Mouse (Mus musculus) lung, embryonic 16.5 days (tissue): ENCODE data around the gene Efcab11. TPM values are rescaled to one million over a fixed set of nuclear protein-coding genes. Genes with fewer than 3 reads are reported as not detected.
A peak's percentile ranks its signal among the peaks of the same experiment; 100 is the strongest.

Source experiments
- ATAC-seq: fragments of 200-750 bp; cut with Nextera tagmentation; 2 replicates; pipeline ENCODE4 v1.8.0; 2017; ENCODE audit warnings: low read depth, mild to moderate bottlenecking, moderate library complexity
- H3K27ac ChIP-seq: fragments of 300-500 bp; sonication (generic); 2 replicates; pipeline ENCODE4 v1.5.1; 2014; ENCODE audit warnings: mild to moderate bottlenecking, control low read depth, low read length
- H3K27me3 ChIP-seq: fragments of 300-500 bp; sonication (generic); 2 replicates; pipeline ENCODE4 v1.6.1; 2014; ENCODE audit warnings: low read depth, low read length, mixed read lengths; ENCODE audit not compliant: control insufficient read depth, insufficient read depth
- H3K36me3 ChIP-seq: fragments of 300-500 bp; sonication (generic); 2 replicates; pipeline ENCODE4 v1.6.1; 2014; ENCODE audit warnings: low read length; ENCODE audit not compliant: control insufficient read depth, insufficient read depth
- H3K4me1 ChIP-seq: fragments of 300-500 bp; sonication (generic); replicated peaks from 2 replicates; pipeline ENCODE4 v1.6.1; 2014; ENCODE audit warnings: low read length, mixed read lengths; ENCODE audit not compliant: control insufficient read depth, insufficient read depth
- H3K4me2 ChIP-seq: fragments of 300-500 bp; sonication (generic); 2 replicates; pipeline ENCODE4 v1.6.1; 2014; ENCODE audit warnings: low read depth, low read length, control low read depth
- H3K4me3 ChIP-seq: fragments of 300-500 bp; sonication (generic); 2 replicates; pipeline ENCODE4 v1.5.1; 2014; ENCODE audit warnings: mild to moderate bottlenecking, low read length, control low read depth
- H3K9ac ChIP-seq: fragments of 300-500 bp; sonication (generic); 2 replicates; pipeline ENCODE4 v1.6.1; 2014; ENCODE audit warnings: low read length, control low read depth
- H3K9me3 ChIP-seq: fragments of 300-500 bp; sonication (generic); 2 replicates; pipeline ENCODE4 v1.6.1; 2016; ENCODE audit warnings: low read length; ENCODE audit not compliant: control insufficient read depth
- WGBS: fragments of 180-500 bp; shearing (Covaris S2); extraction: QIAGEN DNeasy Blood & Tissue Kit; methylation state at CpG from one replicate; pipeline ENCODE4 v1.1.7; 2014; 5-methylcytosine and 5-hydroxymethylcytosine counted together
- polyA plus RNA-seq: library from polyadenylated mRNA; unstranded; fragments of >200 nt; fragmentation: Nextera tagmentation; extraction: Ambion mirVana; gene quantifications from 2 replicates; pipeline ENCODE4 v1.2.1, GENCODE M21; 2015

Gene Efcab11
- polyA plus RNA-seq, 1 experiment from 2014 or later: 19.4 TPM

- H3K4me1 ChIP-seq: no peaks in the 10 kb centered on the region
- H3K36me3 ChIP-seq: no peaks in the 10 kb centered on the region
- H3K27ac ChIP-seq: no peak overlapping the region
- WGBS: 48% methylated on average over 6 of the region's 6 CpGs
- H3K9me3 ChIP-seq: no peaks in the 10 kb centered on the region
- H3K9ac ChIP-seq: no peak overlapping the region
- ATAC-seq: no peak
- H3K27me3 ChIP-seq: no peaks in the 10 kb centered on the region
- H3K4me3 ChIP-seq: no peak overlapping the region
- no peak overlapping the region for H3K4me2 ChIP-seq
Measured at GRCm38 (mm10) chr12:99686418-99686992, 197.7 kb downstream of the Efcab11 start.

GRCm38 (mm10) chr12:99685451-99686100, 198.7 kb downstream of the Efcab11 start:
- Histone ChIP-seq H3K9ac (no peak overlapping the region), H3K36me3 (no peaks in the 10 kb centered on the region), H3K27me3 (no peaks in the 10 kb centered on the region), H3K4me3 (no peak overlapping the region), H3K4me1 (no peaks in the 10 kb centered on the region), H3K27ac (no peak overlapping the region), H3K9me3 (no peaks in the 10 kb centered on the region), H3K4me2 (no peak overlapping the region)
- WGBS: 67% methylated on average over 11 of the region's 11 CpGs
- no peak for ATAC-seq

DNA sequence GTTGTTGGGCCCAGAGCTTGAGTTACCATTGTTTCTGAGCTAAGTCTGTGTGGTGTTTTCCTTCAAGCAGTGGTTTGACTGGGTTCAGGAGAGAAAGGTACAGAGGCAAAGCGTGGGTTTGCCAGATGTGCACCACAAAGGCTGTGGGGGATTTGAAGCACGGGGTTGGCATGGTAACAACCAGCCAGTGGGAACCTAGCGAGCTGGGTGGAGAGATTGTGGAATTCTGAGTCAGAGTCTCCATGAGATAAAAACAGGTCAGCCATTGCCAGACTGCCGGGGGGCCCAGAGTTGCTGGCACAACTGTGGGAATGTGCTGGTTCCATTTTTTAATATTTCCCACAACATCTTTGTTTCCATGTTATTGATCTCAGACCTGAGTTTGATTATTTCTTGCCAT, 202.6 kb downstream of the Efcab11 start:
- Histone ChIP-seq H3K9ac (no peak overlapping the region), H3K27ac (no peak overlapping the region), H3K27me3 (no peaks in the 10 kb centered on the region), H3K4me1 (no peaks in the 10 kb centered on the region), H3K36me3 (no peaks in the 10 kb centered on the region), H3K4me3 (no peak overlapping the region), H3K9me3 (no peaks in the 10 kb centered on the region), H3K4me2 (no peak overlapping the region)
- no peak for ATAC-seq
- 44% methylated on average over 4 of the region's 4 CpGs for WGBS

- Histone ChIP-seq H3K36me3 (no peaks in the 10 kb centered on the region), H3K9me3 (no peaks in the 10 kb centered on the region; the same call in 1 of the 2 replicates), H3K9ac (no peak overlapping the region), H3K4me2 (no peak overlapping the region), H3K27ac (0 out of 2 replicates have a peak overlapping the region, but pooled peaks have one; percentile 22), H3K27me3 (no peaks in the 10 kb centered on the region), H3K4me1 (peaks cover 15% of the 10 kb centered on the region), H3K4me3 (no peak overlapping the region)
- no peak; the same call in 1 of the 2 replicates for ATAC-seq
- WGBS: 49% methylated on average over 4 of the region's 4 CpGs
Measured at GRCm38 (mm10) chr12:99671866-99672191, 212.4 kb downstream of the Efcab11 start.

DNA sequence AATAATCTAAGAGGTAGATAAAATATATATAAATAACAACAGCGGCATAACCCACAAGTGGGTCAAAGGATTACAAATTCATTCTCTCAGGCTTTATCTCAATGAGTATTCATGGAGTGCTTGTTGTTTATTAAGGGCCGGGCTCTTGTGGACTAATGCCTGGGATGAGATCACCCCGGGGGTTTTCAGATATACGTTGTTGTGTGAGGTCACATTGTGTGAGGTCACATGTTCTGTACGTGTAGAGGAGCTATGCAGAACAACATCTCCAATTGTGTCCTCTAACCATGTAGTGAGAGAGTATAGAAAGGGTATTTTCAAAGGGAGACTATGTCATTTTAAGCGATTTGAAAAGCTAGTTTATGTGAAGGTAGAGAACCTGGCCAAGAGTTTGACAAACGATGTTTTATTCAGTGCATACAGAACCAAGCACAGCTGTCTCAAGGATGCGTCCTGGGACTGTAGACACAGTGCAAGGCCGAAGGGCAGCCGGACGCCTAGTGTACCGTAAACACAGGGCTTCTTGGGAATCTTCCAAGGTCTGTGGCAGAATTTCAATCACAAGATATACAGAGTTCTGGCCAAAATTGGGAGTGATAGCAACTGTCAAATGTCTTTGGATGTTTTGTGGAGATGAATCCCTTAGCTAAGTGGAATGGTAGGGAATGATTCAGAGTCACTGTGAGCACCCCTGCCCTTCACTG, 212.9 kb downstream of the Efcab11 start:
- H3K4me2 ChIP-seq: 0 out of 2 replicates have a peak overlapping the region, but pooled peaks have one; percentile 8
- H3K4me1 ChIP-seq: peaks cover 15% of the 10 kb centered on the region
- ATAC-seq: peak; percentile 94

DNA sequence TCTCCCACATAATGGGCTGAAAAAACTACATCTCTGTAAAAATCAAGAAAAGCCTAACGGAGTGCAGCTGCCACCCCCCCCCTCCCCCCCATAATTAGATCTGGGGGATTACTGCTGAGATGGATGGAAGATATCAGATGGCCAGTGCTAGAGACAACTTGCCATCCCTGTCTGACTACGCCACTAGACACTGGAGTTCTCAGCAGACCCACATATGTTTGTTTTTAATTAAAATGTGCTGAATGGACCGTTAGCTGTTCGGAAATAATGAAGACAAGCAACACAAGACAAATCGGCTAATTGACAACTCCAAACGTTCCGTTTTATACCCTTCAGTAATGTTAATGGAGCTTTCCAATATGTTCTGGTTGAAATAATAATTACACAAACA, 213.5 kb downstream of the Efcab11 start:
- no peaks in the 10 kb centered on the region for H3K27me3 ChIP-seq
- H3K9ac ChIP-seq: no peak overlapping the region
- H3K9me3 ChIP-seq: no peaks in the 10 kb centered on the region
- H3K27ac ChIP-seq: no peak overlapping the region
- H3K4me3 ChIP-seq: no peak overlapping the region
- ATAC-seq: no peak
- no peak overlapping the region for H3K4me2 ChIP-seq
- peaks cover 15% of the 10 kb centered on the region for H3K4me1 ChIP-seq
- H3K36me3 ChIP-seq: no peaks in the 10 kb centered on the region
- WGBS: 64% methylated on average over 7 of the region's 7 CpGs

More for the DNA sequence above, 212.9 kb downstream of the Efcab11 start:
- no peak overlapping the region for H3K4me3 ChIP-seq
- 42% methylated on average over 12 of the region's 12 CpGs for WGBS
- no peaks in the 10 kb centered on the region for H3K36me3 ChIP-seq
- no peaks in the 10 kb centered on the region for H3K27me3 ChIP-seq
- no peaks in the 10 kb centered on the region; the same call in 1 of the 2 replicates for H3K9me3 ChIP-seq
- no peak overlapping the region for H3K9ac ChIP-seq
- 0 out of 2 replicates have a peak overlapping the region, but pooled peaks have one; percentile 22 for H3K27ac ChIP-seq

DNA sequence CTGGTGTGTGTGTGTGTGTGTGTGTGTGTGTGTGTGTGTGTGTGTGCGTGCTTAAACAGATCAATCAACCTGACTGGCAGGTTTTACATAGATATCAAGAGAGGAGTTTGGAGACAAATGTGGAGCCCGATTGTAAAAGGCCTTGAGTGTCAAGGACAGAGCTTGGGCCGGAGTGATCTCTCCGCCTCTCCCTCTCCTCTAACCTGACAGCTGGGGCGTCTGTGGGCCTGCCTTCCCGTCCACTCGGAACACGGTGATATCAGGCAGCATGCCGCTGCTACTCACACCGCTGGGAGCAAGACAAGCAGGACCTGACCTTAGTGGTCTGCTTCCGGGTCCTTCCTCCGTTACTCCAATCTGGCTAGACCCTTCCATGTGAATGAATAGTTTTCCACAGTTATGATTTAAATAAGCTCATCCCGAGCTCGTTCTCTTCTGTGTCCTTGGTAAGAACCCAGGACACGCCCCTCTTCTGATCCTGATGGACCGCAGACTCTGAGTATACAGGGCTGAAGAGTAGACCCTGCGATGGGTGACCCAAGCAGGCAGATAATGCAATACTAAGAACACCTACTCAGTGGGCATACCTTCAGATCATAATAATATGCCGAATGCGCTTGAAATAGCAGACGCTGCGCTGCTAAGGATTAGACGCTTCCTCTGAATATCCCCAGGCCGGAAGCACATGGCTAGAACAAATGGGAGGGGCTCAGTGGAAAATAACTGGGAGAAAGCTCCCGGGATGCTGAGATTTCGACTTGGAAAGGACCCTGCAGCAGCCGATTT, 214.1 kb downstream of the Efcab11 start:
- Histone ChIP-seq H3K4me1 (peaks cover 15% of the 10 kb centered on the region), H3K27me3 (no peaks in the 10 kb centered on the region), H3K27ac (no peak overlapping the region), H3K9me3 (no peaks in the 10 kb centered on the region), H3K4me3 (peak overlapping the region; percentile 10; the same call in 1 of the 2 replicates), H3K36me3 (no peaks in the 10 kb centered on the region), H3K9ac (no peak overlapping the region), H3K4me2 (peak overlapping the region; percentile 43; the same call in 1 of the 2 replicates)
- ATAC-seq: peak; percentile 13; the same call in 1 of the 2 replicates
- 58% methylated on average over 26 of the region's 26 CpGs for WGBS

DNA sequence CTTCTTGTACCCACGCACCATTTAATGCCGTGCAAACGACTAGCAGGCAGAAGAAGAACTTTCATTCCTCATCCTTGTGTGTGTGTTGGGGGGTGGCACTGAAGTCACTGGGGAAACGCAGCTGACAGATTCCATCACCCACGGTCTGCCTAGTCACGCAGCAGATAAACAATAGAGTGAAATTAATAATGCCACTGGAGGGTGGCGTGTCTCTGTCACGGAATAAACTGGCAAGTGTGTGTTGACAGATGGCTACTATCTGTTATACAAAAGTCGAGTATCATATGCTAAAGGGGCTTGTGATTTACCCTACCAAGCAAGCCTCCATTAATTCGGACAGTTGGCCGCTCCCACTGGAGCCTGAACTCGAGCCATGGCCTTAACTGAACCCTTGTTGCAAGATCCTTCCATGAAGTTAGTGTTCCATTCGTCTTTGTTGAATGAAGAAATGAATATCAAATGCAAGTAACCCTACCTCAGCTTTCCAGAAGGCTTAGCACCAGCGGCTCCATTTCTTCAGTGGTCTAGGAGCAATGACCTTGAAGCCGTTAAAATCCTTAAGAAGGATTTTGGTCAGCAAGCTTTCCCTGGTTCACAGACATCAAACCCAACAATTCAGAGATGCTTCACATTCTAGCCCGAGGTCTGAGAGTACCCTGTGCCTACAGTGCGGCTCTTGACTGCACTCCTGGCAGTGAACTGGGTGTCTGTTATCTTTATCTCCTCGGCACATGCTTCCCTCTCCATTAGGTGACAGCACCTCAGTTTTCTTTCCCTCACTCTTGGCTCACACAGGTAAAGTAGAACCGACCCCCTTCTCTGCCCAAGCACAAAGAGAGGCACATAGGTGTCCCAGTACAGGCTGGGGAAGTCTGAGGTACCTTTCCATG, 229.0 kb downstream of the Efcab11 start:
- no peaks in the 10 kb centered on the region for H3K27me3 ChIP-seq
- no peak overlapping the region for H3K27ac ChIP-seq
- ATAC-seq: no peak
- no peak overlapping the region for H3K4me2 ChIP-seq
- no peaks in the 10 kb centered on the region for H3K9me3 ChIP-seq
- 65% methylated on average over 19 of the region's 19 CpGs for WGBS
- H3K4me1 ChIP-seq: no peaks in the 10 kb centered on the region
- H3K4me3 ChIP-seq: no peak overlapping the region
- H3K9ac ChIP-seq: no peak overlapping the region
- no peaks in the 10 kb centered on the region for H3K36me3 ChIP-seq
